Mouse (Mus musculus): ENCODE measurements at regions not wholly inside any gene's neighbourhood (a gene's known extent, or its start where the extent isn't known, plus 50 kb on each side); places are given as distances from the start of the nearest gene placed in this dataset.

- Histone ChIP-seq H3K4me3 (replicated peaks) (no peak overlapping the region), H3K27me3 (replicated peaks) (peaks cover 13% of the 10 kb centered on the region), H3K9me3 (no peaks in the 10 kb centered on the region), H3K36me3 (replicated peaks; ENCODE audit: low read length) (no peaks in the 10 kb centered on the region), H3K4me1 (peaks cover 1% of the 10 kb centered on the region; the same call in 1 of the 2 replicates)
- no peak for TF ChIP-seq FLI1 (IDR thresholded peaks at IDR 0.05; ENCODE audit: low read length)
- TF ChIP-seq GATA1 (IDR thresholded peaks at IDR 0.05; ENCODE audit: borderline replicate concordance, low read length), result no peak
These were observed 69.7 kb upstream of the Shisa3 start for GRCm38 (mm10) chr5:67537990-67538389.

GRCm38 (mm10) chr5:67539591-67540238 is 68.0 kb upstream of the Shisa3 start:
- TF ChIP-seq GATA1 (IDR thresholded peaks at IDR 0.05; ENCODE audit: borderline replicate concordance, low read length), result no peak
- TF ChIP-seq FLI1 (IDR thresholded peaks at IDR 0.05; ENCODE audit: low read length), result no peak
- no peaks in the 10 kb centered on the region for H3K4me1 ChIP-seq
- peaks cover 10% of the 10 kb centered on the region for H3K27me3 ChIP-seq (replicated peaks)
- H3K9me3 ChIP-seq, result no peaks in the 10 kb centered on the region
- H3K4me3 ChIP-seq (replicated peaks), result no peak overlapping the region
- no peaks in the 10 kb centered on the region for H3K36me3 ChIP-seq (replicated peaks; ENCODE audit: low read length)

- H3K27me3 ChIP-seq (replicated peaks), result peaks cover 8% of the 10 kb centered on the region
- TF ChIP-seq FLI1 (IDR thresholded peaks at IDR 0.05; ENCODE audit: low read length), result no peak
- TF ChIP-seq GATA1 (IDR thresholded peaks at IDR 0.05; ENCODE audit: borderline replicate concordance, low read length), result no peak
- H3K4me1 ChIP-seq, result no peaks in the 10 kb centered on the region
- H3K9me3 ChIP-seq, result peaks cover 4% of the 10 kb centered on the region
- H3K36me3 ChIP-seq (replicated peaks; ENCODE audit: low read length), result no peaks in the 10 kb centered on the region
- no peak overlapping the region for H3K4me3 ChIP-seq (replicated peaks)
These were observed 65.8 kb upstream of the Shisa3 start for GRCm38 (mm10) chr5:67541867-67542266.

GRCm38 (mm10) chr5:67544028-67544589 is 63.6 kb upstream of the Shisa3 start:
- H3K36me3 ChIP-seq (replicated peaks; ENCODE audit: low read length), result no peaks in the 10 kb centered on the region
- TF ChIP-seq GATA1 (IDR thresholded peaks at IDR 0.05; ENCODE audit: borderline replicate concordance, low read length) (no peak), FLI1 (IDR thresholded peaks at IDR 0.05; ENCODE audit: low read length) (no peak)
- H3K4me1 ChIP-seq, result no peaks in the 10 kb centered on the region
- peaks cover 4% of the 10 kb centered on the region for H3K27me3 ChIP-seq (replicated peaks)
- peaks cover 4% of the 10 kb centered on the region for H3K9me3 ChIP-seq
- H3K4me3 ChIP-seq (replicated peaks), result no peak overlapping the region

- Histone ChIP-seq H3K4me3 (replicated peaks) (no peak overlapping the region), H3K4me1 (no peaks in the 10 kb centered on the region), H3K27me3 (replicated peaks) (no peaks in the 10 kb centered on the region), H3K36me3 (replicated peaks; ENCODE audit: low read length) (no peaks in the 10 kb centered on the region), H3K9me3 (peaks cover 4% of the 10 kb centered on the region)
- no peak for TF ChIP-seq FLI1 (IDR thresholded peaks at IDR 0.05; ENCODE audit: low read length)
- no peak for TF ChIP-seq GATA1 (IDR thresholded peaks at IDR 0.05; ENCODE audit: borderline replicate concordance, low read length)
These were observed 57.4 kb upstream of the Shisa3 start for GRCm38 (mm10) chr5:67550257-67550656.

GRCm38 (mm10) chr5:67551668-67552390 is 55.9 kb upstream of the Shisa3 start:
- Histone ChIP-seq H3K4me1 (no peaks in the 10 kb centered on the region), H3K27me3 (replicated peaks) (no peaks in the 10 kb centered on the region), H3K9me3 (no peaks in the 10 kb centered on the region), H3K36me3 (replicated peaks; ENCODE audit: low read length) (no peaks in the 10 kb centered on the region), H3K4me3 (replicated peaks) (no peak overlapping the region)
- TF ChIP-seq FLI1 (IDR thresholded peaks at IDR 0.05; ENCODE audit: low read length) (no peak), GATA1 (IDR thresholded peaks at IDR 0.05; ENCODE audit: borderline replicate concordance, low read length) (no peak)

DNA sequence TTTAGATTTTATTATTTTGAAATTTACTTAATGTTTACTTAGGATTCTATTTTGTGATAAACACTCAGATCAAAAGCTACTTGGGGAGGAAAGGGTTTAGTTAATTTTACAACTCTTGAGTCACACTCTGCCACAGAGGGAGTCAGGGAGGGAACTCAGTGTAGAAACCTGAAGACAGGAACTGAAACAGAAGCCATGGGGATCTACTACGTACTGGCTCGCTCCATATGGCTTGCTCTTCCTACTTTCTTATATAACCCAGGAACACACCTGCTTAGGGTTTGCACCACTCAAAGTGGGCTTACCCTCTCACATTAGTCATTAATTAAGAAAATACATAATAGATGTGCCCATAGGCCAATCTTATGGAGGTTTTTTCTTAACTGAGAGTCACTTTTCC is 54.8 kb upstream of the Shisa3 start:
- Histone ChIP-seq H3K9me3 (no peaks in the 10 kb centered on the region), H3K4me1 (no peaks in the 10 kb centered on the region), H3K4me3 (replicated peaks) (no peak overlapping the region), H3K27me3 (replicated peaks) (no peaks in the 10 kb centered on the region), H3K36me3 (replicated peaks; ENCODE audit: low read length) (no peaks in the 10 kb centered on the region)
- TF ChIP-seq GATA1 (IDR thresholded peaks at IDR 0.05; ENCODE audit: borderline replicate concordance, low read length) (no peak), FLI1 (IDR thresholded peaks at IDR 0.05; ENCODE audit: low read length) (no peak)

Data from megakaryocyte, embryonic 14.5 days (primary cell).